Mouse (Mus musculus) neural tube, embryonic 14.5 days (tissue): ENCODE results near the gene Psat1. TPM values are rescaled to one million over a fixed set of nuclear protein-coding genes. Genes with fewer than 3 reads are reported as not detected.
A peak's percentile ranks its signal among the peaks of the same experiment; 100 is the strongest.

Experiments used
- ATAC-seq: fragments of 200-750 bp; cut with Nextera tagmentation; 2 replicates; pipeline ENCODE4 v1.8.0; 2017; ENCODE audit warnings: low read depth, mild to moderate bottlenecking, moderate TSS enrichment, moderate library complexity
- H3K27ac ChIP-seq: fragments of 300-500 bp; sonication (generic); 2 replicates; pipeline ENCODE4 v1.5.1; 2014; ENCODE audit warnings: low read depth, mild to moderate bottlenecking, control low read depth, low read length, moderate library complexity, mixed read lengths
- H3K27me3 ChIP-seq: fragments of 300-500 bp; sonication (generic); 2 replicates; pipeline ENCODE4 v1.6.1; 2014; ENCODE audit warnings: low read length; ENCODE audit not compliant: control insufficient read depth, insufficient read depth
- H3K36me3 ChIP-seq: fragments of 300-500 bp; sonication (generic); 2 replicates; pipeline ENCODE4 v1.6.1; 2014; ENCODE audit warnings: low read length, mixed read lengths; ENCODE audit not compliant: control insufficient read depth, insufficient read depth
- H3K4me1 ChIP-seq: fragments of 300-500 bp; sonication (generic); 2 replicates; pipeline ENCODE4 v1.6.1; 2014; ENCODE audit warnings: low read length; ENCODE audit not compliant: control insufficient read depth, insufficient read depth
- H3K4me2 ChIP-seq: fragments of 300-500 bp; sonication (generic); 2 replicates; pipeline ENCODE4 v1.6.1; 2014; ENCODE audit warnings: mild to moderate bottlenecking, low read depth, low read length, control low read depth
- H3K4me3 ChIP-seq: fragments of 300-500 bp; sonication (generic); 2 replicates; pipeline ENCODE4 v1.5.1; 2014; ENCODE audit warnings: low read depth, low read length, control low read depth, mixed read lengths
- H3K9ac ChIP-seq: fragments of 300-500 bp; sonication (generic); replicated peaks from 2 replicates; pipeline ENCODE4 v1.6.1; 2014; ENCODE audit warnings: low read depth, mild to moderate bottlenecking, control low read depth, low read length, mixed read lengths
- H3K9me3 ChIP-seq: fragments of 300-500 bp; sonication (generic); 2 replicates; pipeline ENCODE4 v1.6.1; 2016; ENCODE audit warnings: low read length; ENCODE audit not compliant: control insufficient read depth
- WGBS: fragments of 180-500 bp; shearing (Covaris S2); extraction: QIAGEN DNeasy Blood & Tissue Kit; methylation state at CpG from one replicate; pipeline ENCODE4 v1.1.7; 2014; 5-methylcytosine and 5-hydroxymethylcytosine counted together
- polyA plus RNA-seq: library from polyadenylated mRNA; unstranded; fragments of >200 nt; fragmentation: Nextera tagmentation; extraction: Ambion mirVana; gene quantifications from 2 replicates; pipeline ENCODE4 v1.2.1, GENCODE M21; 2014

Gene Psat1
- polyA plus RNA-seq, 1 experiment from 2014 or later: 65.9 TPM

DNA sequence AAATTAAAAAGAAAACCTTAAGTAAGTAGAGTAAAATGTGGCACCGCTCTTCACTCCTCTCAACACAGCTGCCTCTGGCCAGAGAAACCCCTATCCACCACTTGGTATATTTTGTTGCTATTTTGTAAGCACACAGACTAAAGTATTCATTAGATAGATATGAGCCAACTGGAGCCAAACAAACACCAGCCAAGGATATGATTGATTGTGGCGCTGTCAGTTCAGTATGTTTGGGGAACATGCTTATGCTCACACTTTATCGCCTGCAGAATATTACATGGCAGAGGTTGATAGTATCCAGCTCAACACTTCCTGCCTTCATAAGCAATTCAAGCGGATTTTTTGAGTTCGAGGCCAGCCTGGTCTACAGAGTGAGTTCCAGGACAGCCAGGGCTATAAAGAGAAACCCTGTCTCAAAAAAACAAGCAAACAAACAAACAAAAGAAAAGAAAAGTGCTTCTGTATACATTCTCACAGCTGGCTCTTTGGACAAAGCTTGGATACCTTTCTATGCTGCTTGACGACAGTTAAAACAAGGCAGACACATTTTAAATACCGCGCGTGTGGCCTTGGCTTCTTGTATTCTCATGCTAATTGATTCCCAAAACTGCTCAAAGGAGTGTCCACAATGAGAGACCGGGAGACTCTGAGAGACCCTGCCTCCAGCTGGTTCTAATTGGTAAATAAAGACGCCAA lies 4.6 kb downstream of the Psat1 start:
- Histone ChIP-seq H3K9ac (no peak overlapping the region), H3K27me3 (no peaks in the 10 kb centered on the region), H3K4me3 (no peak overlapping the region), H3K27ac (no peak overlapping the region), H3K36me3 (no peaks in the 10 kb centered on the region), H3K9me3 (no peaks in the 10 kb centered on the region), H3K4me1 (no peaks in the 10 kb centered on the region), H3K4me2 (no peak overlapping the region)
- no peak for ATAC-seq
- WGBS: 45% methylated on average over 11 of the region's 11 CpGs

DNA sequence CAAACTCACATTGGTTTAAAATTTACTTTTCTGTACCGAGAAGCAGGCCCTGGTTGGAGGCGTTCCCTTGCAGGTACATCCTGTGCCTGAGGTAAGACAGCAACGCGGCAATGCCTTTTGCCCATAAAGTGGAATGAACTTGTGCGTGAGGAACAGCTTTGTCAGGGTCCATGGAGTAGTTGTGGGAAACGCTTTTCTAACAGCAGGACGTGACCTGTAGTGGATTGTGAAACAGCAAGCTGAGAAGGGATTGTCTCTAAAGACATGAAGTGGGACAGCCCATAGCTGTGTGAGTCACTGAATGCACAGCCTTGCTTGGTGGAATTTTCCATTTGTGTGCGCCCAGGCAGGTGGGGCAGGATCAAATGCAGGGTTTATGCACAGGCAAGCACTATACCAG lies 5.7 kb downstream of the Psat1 start:
- Histone ChIP-seq H3K4me1 (no peaks in the 10 kb centered on the region), H3K9ac (no peak overlapping the region), H3K9me3 (no peaks in the 10 kb centered on the region), H3K36me3 (no peaks in the 10 kb centered on the region), H3K4me3 (no peak overlapping the region), H3K27me3 (no peaks in the 10 kb centered on the region), H3K4me2 (no peak overlapping the region), H3K27ac (no peak overlapping the region)
- ATAC-seq: no peak
- 85% methylated on average over 8 of the region's 8 CpGs for WGBS

DNA sequence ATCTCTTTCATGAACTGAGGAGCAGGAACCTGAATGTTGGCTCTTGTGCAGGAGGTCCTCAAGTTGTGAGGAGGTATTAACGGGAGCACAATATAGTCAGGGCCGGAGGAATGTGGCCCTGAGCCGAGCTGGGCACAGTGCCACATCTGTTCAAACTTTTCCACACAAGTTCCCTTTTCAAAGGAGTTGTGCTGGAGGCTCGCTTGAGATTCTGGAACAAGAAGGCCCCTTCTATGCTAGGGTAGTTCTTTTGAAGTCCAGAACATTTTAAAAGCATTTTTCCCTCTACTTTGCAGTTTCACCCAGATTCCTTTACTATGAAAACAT lies 21.5 kb downstream of the Psat1 start:
- H3K9me3 ChIP-seq: no peaks in the 10 kb centered on the region
- H3K4me2 ChIP-seq: peak overlapping the region; percentile 98
- H3K4me3 ChIP-seq: peak overlapping the region; percentile 55
- H3K27ac ChIP-seq: 0 out of 2 replicates have a peak overlapping the region, but pooled peaks have one; percentile 80
- no peaks in the 10 kb centered on the region for H3K36me3 ChIP-seq
- peaks cover 12% of the 10 kb centered on the region; the same call in 1 of the 2 replicates for H3K4me1 ChIP-seq
- no peaks in the 10 kb centered on the region for H3K27me3 ChIP-seq
- 11% methylated on average over 4 of the region's 4 CpGs for WGBS
- ATAC-seq: peak; percentile 36; the same call in 1 of the 2 replicates
- no peak overlapping the region for H3K9ac ChIP-seq

DNA sequence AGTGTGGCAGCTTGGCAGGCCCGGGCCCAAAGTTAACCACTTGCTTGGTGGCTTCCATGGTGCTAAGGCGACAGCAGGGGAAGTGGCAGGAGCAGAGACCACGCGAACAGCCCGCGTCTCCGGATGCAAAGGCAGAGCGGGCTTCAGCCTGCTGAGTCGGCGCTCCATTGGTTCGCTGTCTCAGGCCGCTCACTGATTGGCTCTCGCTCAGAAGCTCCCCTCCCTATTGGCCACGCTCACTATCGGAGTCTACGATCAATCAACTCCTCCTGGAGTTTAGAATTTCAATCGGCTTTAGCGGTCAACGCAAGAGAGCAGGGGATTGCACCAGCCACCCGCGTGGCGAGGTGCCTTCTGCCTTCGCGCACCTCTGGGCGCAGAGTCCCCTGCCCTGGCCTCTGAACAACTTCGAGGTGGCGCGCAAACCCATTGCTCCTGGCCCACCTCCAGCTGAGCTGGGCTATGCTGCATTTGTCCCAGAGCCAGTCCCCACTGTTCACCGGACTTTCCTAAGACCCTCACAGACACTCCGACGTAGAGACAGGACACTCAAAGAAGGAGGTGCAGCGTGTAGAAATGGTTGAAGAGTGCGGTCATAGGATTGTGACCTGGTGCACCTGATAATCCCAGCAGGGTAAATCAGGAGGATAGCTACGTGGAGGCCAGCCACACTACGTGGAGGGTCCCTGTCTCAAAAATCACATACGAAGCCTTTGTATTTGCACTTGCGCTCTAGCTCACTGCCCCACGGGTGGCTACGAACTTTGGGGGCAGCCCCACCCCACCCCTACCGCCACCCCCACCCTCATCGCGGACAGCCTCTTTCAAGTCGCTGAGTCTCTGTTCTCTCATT lies 22.0 kb downstream of the Psat1 start:
- Histone ChIP-seq H3K9ac (peak overlapping the region; percentile 53), H3K27ac (peak overlapping the region; percentile 80), H3K4me1 (peaks cover 12% of the 10 kb centered on the region; the same call in 1 of the 2 replicates), H3K4me2 (peak overlapping the region; percentile 98), H3K4me3 (peak overlapping the region; percentile 55), H3K27me3 (no peaks in the 10 kb centered on the region), H3K9me3 (no peaks in the 10 kb centered on the region), H3K36me3 (no peaks in the 10 kb centered on the region)
- 2% methylated on average over 40 of the region's 43 CpGs for WGBS
- peak; percentile 99 for ATAC-seq

DNA sequence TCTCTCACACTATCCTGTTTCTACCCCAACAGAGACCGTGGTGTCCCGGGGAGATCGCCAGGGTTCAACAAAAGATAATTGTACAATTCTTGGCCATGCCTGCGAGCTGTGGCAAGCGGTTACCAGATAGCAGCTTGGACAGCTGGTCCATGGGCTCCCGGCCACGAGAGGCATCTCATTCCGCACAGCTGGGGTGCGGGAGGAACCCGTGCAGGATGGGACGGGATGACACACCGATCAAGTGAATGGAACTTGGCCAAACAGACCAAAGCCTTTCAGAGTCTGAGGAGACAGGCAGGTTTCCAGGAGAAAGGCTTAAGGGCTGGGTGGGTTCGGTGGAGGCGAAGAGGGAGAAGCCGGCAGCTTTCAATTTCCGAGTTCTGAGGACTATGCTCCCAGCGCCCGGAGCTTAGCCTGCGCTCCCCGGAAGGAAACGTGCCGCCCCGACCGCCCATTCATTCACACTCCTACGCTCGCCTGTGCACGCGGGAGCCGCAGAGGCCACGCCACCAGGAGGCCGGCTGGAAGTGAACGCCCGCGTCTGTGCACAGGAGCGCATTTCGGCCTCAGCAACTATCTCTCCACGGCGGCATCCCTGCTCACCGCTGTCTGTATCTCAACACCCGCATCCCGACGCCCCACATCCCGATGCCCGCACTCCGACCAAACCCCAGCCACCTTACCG lies 22.8 kb downstream of the Psat1 start:
- under 1% methylated on average over 46 of the region's 46 CpGs for WGBS
- no peaks in the 10 kb centered on the region for H3K36me3 ChIP-seq
- no peaks in the 10 kb centered on the region for H3K9me3 ChIP-seq
- peak; percentile 74 for ATAC-seq
- H3K9ac ChIP-seq: peak overlapping the region; percentile 53
- H3K27me3 ChIP-seq: no peaks in the 10 kb centered on the region
- H3K27ac ChIP-seq: peak overlapping the region; percentile 60
- H3K4me1 ChIP-seq: peaks cover 12% of the 10 kb centered on the region; the same call in 1 of the 2 replicates
- H3K4me3 ChIP-seq: peak overlapping the region; percentile 55
- H3K4me2 ChIP-seq: peak overlapping the region; percentile 98

DNA sequence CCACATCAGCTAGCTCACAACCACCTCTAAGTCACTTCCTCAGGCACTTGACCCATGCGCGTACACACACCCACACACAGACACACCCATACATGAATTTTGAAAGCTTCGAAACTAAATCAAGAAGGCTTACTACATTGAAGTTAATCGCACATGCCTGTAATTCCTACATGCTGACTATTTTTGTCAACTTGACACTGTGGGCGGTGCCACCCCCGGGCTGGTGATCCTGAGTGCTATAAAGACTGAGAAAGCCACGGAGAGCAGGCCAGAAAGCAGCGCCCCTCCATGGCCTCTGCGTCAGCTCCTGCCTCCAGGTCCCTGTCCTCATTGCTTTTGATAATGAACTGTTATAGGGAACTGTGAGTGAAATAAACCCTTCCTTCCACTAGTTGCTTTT lies 23.7 kb downstream of the Psat1 start:
- Histone ChIP-seq H3K4me2 (peak overlapping the region; percentile 98), H3K9me3 (no peaks in the 10 kb centered on the region), H3K27me3 (no peaks in the 10 kb centered on the region), H3K27ac (no peak overlapping the region), H3K4me3 (peak overlapping the region; percentile 55), H3K36me3 (peaks cover under 1% of the 10 kb centered on the region; the same call in 1 of the 2 replicates), H3K4me1 (peaks cover 12% of the 10 kb centered on the region; the same call in 1 of the 2 replicates), H3K9ac (peak overlapping the region; percentile 53; the same call in 1 of the 2 replicates)
- no peak for ATAC-seq
- WGBS: 36% methylated on average over 9 of the region's 9 CpGs

DNA sequence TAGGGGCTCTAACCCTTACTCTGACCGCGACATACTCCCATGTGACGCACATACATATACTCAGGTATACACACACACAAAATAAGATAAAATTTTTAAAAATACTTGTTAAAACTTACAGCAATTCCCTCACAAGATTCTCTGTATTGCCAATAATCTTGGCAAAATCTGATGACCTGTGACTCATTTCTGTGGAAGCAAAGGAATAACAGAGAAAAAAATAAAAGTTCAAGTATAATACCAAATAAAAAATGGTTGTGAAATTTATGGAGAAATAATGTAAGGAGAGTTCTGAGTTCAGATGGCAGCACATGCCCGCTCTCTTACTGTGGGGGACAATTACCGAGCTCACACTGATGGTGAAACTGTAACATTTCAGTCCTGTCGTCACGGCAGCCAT lies 27.8 kb downstream of the Psat1 start:
- no peak for ATAC-seq
- Histone ChIP-seq H3K4me2 (no peak overlapping the region), H3K27me3 (no peaks in the 10 kb centered on the region), H3K9me3 (no peaks in the 10 kb centered on the region), H3K36me3 (peaks cover 6% of the 10 kb centered on the region; the same call in 1 of the 2 replicates), H3K9ac (no peak overlapping the region), H3K4me1 (0 out of 2 replicates have a peak, but pooled peaks cover 7% of the 10 kb centered on the region), H3K4me3 (no peak overlapping the region), H3K27ac (no peak overlapping the region)
- 97% methylated on average over 7 of the region's 7 CpGs for WGBS

DNA sequence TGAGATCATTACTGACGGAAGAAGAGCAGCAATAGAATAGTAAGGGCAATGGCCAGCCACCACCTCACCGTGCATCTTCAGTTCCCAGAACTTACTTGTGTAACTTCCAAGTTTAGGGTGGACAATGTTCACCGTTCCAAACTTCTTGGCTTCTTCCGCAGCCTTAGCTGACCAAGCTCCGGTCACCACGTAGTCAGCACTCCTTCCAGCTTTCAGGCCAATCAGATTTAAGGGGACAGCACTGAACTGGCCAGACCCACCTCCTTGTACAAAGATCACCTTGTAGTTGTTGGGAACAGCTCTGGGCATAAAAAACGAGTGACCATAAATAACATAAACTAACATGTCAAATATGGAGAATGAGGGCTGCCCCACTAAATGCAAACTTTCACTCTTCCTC lies 29.0 kb downstream of the Psat1 start:
- H3K9me3 ChIP-seq: no peaks in the 10 kb centered on the region
- no peak overlapping the region for H3K4me2 ChIP-seq
- no peaks in the 10 kb centered on the region for H3K4me1 ChIP-seq
- H3K36me3 ChIP-seq: peaks cover 12% of the 10 kb centered on the region; the same call in 1 of the 2 replicates
- H3K27me3 ChIP-seq: no peaks in the 10 kb centered on the region
- H3K4me3 ChIP-seq: no peak overlapping the region
- H3K27ac ChIP-seq: no peak overlapping the region
- no peak for ATAC-seq
- H3K9ac ChIP-seq: no peak overlapping the region
- WGBS: 97% methylated on average over 7 of the region's 7 CpGs
